Mouse (Mus musculus) cerebellum, postnatal 25 days (tissue): ENCODE measurements at regions not wholly inside any gene's neighbourhood (a gene's known extent, or its start where the extent isn't known, plus 50 kb on each side); places are given as distances from the start of the nearest gene placed in this dataset.
A peak's percentile ranks its signal among the peaks of the same experiment; 100 is the strongest.

Source experiments
- DNase-seq, 2 experiments: peaks; one replicate each; pipeline ENCODE4 v3.0.0; 2021; ENCODE audit warnings: mixed read lengths in 2 of 2

DNA sequence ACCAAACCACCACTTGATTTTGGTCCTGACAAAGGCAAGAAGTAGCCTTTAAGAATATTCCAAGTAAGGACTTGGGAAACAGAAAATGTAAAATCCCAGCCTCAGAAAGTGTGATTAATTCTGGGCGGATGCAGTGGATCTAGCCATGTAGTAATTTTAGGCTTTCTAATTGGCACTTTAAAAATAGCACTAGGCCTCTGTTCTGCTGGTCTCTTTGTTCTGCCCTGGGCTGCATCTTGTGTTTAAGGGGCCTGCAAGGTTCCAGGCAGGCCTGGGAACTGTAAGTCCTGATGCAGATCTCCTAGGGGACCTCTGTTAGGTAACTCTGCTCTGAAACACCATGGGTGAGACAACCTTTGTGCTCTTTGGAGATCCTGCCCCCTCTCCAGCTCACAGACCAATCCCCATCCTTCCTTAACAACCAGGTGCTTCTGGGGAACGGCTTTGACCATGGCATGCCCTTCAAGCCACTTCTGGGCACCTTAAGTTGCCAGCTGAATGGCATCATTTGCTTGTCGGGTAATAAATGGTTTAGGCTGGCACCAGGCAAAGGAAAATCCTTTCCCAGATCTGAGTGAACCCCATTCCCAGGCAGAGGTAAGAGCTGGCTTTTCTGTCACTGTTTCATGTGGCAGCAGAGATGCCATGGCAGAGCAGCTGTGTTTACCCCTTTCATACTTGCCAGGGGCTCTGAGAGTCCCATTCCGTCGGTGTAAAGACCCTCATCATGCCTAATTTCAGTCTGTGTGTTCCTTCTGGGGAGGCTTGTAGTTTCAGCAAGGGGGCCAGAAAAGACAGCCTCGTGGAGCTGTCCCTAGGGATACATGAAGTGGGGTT lies 115.3 kb upstream of the Peli2 start:
- DNase-seq: no peak

DNA sequence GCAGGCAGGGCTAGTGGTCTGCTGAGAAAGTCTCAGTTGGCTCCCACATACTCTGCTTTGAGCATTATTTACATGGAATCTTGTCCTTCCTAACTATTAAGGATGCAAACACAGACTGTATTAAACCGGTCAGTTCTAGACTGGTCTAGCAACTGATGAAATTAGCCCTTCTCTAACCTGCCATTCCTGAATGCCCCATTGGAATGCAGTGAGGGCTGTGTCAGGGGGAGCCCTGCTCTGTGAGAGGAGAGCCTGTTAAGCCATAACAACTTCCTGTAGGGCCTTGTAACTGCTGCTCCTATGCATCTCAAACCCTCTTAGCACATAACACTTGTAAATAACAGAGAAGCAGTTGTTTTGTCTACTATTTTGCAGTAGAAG lies 114.7 kb upstream of the Peli2 start:
- DNase-seq: no peak

DNA sequence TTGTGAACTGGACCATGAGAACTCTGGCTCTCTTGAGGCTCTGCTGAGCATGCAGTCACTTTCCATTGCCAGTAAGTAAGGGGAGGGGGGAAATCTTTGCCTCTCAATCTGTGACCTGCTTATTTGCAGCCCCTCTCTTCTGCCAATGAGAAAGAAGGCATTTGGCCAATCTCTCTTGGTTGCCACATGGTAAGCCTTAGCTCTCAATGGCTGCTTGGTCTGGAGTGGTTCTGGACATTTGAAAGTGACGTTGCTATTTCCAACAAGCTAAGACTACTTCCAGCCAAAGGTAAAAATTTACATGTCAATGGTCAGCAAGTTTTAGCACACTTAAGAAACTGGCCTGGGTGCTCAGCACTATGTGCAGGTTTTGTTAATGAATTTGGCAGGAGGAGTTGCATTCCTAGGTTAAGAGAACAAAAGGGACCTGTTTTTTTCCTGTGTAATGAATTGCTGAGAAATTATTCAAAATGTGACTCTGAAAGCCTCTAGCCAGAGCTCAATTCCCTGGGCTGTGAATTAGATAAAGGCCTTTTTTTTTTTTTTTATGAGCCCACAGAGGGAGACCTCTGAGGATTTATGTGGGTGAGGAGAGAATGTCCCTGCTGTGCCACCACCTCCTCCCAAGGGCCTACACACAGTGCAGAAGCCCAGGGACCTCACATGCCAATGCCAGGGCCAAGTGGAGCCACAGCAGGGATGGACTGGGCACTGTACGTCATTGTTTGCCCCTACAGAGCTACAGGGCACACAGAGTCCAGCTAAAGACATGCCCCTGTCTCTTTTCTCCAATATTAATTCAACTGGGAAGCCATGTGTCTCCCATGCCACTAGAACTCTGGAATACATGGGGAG lies 108.0 kb upstream of the Peli2 start:
- DNase-seq: no peak

DNA sequence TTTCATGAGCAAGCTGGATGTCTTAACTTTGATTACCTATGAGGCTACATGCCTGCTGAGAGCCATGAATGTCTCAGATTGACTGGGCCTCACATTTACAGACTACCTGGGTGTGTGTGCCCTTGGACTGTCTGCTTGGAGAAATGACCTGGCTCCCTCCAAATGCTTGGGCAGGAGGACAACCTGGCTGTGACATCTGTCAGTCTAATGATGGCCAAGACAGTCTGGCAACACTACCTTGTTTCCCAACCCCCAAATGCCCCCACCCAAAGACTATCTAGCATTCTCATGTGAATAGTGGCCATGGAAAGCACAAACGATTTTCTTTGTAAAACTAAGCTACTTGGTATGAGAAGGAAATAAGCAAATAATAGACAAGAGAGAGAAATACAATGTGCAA lies 107.2 kb upstream of the Peli2 start:
- peak; percentile 50 to 56 for DNase-seq

DNA sequence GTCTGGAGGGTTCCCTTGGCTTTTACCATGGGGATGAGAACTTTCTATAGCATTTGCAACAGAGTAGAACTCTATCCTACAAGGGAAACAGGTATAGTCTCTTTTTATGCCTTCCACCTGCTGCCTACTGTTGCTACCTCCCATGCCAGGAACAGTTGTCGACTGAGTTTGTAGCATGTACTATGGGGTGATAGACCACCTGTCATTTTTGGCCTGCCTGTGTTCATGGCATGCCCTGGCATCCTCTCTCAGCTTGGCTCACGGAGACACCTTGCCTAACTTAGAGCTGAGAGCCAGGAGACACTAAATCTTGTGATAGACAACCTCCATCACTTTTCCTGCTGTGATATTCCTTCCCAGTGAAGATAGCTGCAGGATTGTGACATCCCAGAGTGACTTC lies 105.8 kb upstream of the Peli2 start:
- no peak for DNase-seq

DNA sequence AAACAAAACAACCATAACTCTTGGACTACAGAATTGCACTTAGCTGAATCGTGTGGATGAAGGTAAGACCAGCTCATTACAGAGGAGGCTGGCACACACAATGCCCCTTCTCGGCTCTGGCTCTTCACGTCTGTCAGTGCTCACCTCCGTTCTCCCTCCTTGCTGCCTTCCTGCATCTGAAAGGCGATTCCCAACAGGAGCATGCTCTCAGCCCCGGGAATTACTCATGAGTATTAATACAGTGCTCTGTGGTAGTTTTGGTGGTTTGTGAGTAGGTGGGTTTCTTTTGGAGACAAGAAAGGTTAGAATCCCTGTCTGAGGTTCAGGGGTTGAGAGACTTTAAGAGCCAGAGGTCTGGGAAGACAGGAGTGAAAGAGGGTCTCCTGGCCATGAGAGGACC lies 102.7 kb upstream of the Peli2 start:
- DNase-seq: no peak

DNA sequence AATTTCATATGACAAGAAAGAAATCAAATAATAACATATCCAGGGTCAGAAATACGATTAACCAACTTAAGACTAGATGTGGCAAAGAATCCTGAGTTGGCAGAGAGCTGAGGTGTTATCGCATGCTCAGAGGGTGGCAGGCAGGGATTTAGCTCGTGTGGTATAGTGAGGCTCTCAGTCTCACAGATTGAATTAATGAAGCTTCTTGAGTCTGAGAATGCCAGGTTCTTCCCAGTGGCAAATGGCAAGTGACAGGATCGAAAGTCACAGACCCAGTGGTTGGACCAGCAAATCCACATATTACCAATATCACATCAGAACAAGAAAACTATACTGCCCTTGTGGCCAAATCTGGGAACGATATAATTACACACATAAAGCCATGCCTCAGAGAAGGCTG lies 101.3 kb upstream of the Peli2 start:
- DNase-seq: no peak

DNA sequence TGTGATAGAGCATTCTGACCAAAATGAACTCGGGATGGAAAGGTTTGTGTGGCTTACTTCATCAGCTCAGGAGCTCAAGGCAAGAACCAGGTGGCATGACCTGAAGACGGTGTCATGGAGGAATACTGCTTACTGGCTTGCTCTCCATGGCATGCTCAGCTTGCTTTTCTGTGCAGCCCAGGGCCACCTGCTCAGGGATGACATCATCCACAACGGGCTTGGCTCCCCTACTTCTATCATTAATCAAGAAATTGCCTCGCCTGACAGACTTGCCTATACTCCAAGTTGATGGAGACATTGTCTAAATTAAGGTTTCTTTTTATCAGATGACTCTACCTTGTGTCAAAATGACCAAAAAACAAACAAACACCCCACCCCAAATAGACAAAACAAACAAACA lies 98.4 kb upstream of the Peli2 start:
- DNase-seq: no peak

DNA sequence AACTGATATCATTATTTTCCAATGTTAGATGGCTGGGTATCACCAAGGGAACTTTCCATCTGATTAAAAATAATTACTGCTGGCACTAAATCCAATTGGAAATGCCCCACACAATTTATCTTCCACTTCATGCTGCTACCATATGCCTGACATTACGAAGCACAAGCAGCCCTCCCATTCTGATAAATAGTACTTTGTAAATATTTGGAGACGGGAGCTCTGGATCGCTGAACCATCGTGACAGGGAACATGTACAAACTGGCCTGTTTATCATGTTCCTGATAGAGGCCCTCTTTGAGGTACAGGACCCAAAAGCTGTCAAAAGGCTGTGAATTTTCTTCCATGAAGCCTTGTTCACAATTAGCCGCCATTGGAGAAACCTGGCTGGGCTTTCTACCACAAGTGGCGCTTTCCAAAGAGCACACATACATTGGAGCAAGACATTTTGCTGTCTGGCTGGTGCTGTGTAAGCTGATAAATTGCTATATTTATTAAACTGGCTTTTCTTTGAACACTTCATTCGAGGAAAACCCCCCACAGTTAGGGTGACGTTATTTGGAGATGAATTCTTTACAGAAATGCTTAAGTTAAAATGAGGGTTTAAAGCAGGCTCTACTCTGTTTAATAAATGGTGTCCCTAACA lies 96.5 kb upstream of the Peli2 start:
- DNase-seq: no peak

DNA sequence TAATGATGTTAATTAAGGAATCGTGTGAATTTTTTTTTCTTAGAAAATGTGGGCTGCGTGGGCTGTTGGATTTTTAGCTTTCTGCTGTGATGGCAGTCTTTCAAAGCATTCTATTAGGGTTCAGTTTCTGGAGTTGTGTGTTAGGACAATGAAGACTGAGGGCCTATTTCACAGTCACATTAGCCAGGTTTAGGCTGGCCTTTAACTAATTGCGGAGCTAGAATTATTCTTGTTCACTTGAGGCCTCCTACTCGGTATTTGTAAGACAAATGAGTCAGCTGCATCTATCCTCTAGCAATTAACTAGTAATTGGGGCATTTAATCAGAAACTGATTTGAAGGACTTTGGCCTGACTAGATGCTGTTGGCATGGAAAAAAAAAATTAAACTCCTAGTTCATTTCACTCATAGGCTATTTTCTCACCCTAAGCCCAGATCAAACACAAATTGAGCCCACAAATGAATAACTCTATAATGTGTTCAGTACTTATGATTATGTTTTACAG lies 81.3 kb upstream of the Peli2 start:
- no peak for DNase-seq

DNA sequence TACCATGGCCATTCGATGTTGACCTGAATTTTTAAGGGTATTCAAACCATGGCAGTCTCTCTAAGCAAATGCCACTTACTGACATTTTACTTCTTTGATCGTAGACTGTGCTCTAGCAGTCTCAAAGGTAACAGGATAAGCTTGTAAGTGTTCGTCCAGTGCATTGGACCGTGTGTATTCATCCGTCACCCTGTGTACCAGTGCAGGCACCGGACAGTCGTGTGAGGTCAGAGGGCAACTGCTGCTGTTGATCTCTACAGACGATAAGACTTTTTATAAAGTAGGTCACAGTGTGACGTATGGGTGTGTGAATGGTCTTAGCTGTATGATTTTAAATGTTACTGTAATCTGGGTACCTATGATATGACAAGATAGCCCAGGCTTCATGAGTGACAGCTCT lies 74.5 kb upstream of the Peli2 start:
- DNase-seq: no peak

DNA sequence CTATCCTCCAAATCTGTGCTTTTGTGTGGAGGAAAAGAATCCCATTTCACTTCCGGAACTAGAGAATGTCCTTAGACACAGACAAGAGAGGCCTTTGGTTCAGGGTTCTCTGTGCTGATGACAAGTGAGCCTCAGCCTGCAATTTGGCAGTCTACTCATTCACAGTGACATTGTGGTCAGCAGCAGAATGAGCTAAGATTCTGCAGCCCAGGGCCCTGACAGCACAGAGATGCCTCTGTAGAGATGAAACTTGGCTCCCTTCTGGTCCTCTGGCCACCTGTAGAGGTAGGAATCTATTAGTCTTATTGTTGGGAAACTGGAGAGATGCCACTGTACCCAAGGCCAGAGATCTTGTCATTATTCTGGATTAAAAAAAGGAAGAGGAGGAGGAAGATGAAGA lies 73.8 kb upstream of the Peli2 start:
- DNase-seq: no peak

DNA sequence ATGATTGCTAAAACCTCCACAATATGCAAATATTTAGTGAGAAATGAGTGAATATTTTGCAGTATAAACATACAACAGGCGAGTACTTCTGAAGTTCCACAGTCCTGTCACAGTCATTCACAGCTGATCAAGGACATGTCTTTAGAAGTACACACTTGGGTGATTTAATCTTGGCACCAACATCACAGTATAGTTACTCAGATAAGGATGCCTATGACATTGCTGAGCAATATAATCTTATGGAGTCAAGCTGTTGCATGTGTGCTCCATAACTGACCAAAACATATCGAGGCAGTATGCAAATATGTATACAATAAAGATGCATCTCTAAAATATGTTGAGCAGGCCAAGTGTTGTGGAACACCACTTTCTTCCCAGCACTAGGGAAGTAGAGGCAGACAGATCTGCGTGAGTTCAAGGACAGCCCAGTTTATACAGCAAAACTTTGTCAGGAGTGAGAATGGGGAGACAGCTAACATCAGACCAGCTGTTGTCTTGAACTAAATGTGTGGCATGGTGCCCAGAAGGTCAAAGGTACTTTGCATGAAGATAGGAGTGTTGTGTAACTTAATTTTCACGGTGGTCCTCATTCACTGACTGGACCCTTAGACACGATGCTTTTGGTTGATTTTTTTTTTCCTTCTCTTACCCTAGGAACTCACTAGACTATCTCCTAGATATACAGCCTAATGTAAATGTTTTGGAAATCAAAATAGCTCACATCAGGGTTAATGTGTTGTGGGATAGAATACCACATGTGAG lies 70.7 kb upstream of the Peli2 start:
- no peak for DNase-seq

DNA sequence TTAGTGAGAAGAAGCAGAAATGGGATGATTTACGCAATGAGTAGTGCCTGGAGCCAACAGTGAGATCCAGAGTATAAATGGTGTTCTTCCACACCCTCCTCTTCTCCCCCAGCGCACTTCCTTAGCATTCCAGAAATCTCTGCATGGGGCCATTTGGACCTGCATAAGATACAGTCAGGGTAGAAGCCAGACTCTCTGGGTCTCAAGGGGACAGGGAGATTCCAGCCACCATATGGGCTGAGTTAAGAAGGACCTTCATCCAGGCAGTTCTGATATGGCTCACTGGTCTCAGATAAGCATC lies 70.2 kb upstream of the Peli2 start:
- no peak for DNase-seq

DNA sequence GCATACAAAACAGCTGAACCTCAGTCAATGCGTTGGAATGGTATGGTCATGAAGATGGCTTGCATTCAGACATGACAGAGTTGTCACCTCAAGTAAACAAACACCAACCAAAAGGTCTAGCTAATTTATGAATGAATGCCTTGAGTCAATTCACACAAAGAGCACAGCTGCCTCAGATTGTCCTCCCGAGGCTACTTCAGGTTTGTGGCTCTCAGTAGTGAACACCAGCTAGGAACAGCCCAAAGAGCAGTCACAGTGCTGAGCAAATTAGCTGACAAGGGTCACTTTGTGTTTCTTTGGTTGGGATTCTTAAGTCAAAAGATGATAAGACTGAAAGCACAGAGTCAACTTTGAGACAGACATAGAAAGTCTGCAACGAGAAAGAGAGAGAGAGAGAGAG lies 68.7 kb upstream of the Peli2 start:
- no peak for DNase-seq

DNA sequence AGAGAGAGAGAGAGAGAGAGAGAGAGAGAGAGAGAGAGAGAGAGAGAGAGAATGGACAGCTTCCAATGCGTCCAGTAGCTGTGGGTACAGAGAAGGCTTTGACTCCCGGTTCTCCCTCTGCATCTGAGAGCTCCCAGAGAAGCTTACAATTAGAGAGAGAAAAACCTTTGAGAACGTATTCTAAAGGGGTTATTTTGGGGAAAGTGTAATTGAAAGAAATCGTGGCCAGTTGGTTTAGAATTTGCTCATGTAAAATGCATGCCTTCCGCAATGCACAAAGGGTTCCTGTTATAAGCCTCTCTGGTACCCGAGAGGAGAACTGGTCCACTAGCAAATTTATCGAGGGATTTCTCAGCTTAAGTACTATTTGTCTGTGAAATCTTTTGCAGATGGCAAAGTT lies 68.2 kb upstream of the Peli2 start:
- DNase-seq: no peak

DNA sequence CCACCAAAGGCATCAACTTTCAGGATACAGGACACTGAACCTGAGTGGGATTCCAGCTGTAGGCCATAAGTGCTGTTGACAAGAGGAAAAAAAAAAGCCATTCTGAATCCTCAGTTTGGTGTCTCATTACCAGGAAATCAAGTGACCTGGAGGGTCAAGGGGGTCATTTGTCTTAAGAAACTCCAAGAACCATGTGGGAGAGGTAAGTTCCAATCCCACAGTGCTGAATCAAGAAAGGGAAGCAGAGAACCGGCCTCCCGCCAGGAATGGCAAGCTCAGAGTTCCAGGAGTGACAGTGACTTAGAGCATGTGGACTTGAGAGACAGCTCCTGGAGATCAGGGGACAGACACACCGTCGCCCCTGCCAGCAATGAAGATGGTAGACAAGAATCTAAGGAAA lies 67.5 kb upstream of the Peli2 start:
- no peak for DNase-seq

DNA sequence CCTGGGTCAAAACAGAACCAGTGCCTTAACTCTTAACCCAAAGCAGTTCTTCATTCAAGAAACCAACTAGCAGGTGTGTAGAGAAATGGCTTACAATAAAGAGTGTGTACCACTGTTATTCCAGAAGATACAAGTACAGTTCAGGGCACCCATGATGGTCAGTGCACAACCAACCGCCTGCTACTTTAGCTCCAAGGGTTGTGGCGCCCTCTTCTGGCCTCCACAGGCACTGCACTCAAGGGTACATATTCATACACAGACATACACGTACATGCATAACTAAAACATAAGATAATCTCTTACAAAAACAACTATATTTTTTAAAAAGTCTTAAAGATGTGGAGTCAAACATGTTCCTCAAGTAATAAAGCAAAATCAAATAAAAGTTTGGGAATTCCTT lies 65.9 kb upstream of the Peli2 start:
- DNase-seq: no peak

DNA sequence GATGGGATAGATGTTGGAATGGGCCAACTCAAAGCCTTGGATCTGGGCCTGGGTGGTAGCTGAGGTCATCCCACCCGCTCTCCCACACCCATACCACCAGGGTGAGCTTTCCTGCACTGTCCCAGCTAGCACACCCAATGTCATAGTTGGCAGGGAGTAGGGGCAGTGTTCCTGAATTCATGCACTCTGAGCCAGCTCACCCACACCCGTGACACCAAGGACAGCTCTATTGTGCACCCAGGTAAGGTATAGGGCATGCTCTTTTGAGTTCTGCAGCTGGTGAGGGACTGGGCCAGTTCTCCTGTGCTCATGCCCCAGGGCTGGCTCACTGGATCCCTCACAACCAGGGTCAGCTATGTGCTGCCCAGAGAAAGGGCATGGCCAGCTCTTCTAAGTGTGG lies 64.8 kb upstream of the Peli2 start:
- DNase-seq: no peak

DNA sequence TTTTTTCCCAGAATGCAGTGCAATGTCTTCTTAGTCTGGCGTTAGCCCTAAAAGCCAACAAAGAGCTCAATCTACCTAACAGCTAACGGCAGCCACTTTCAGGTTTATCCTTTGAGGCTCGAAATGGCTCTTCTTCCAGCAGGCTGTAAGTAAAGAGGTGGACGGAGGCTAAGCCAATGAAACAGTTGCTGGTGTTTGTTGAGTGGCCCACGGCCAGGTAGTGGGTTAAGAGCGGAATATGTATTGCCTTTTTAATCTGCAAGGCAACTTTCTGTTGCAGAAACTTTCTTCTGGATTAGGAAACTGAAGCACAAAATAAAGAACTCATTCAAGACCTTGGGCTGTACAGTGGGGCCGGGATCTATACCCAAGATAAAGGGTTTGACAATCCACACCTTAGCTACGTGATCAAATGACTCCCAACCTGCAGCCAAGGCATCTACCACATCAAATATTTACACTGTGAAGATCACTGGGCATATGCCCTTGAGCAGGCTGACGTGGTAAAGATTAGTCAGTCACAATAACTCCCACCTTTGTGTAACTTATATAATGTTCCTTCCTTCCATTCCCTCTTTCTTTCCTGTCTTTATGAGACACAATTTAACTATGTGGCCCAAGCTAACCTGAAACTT lies 62.3 kb upstream of the Peli2 start:
- no peak for DNase-seq

DNA sequence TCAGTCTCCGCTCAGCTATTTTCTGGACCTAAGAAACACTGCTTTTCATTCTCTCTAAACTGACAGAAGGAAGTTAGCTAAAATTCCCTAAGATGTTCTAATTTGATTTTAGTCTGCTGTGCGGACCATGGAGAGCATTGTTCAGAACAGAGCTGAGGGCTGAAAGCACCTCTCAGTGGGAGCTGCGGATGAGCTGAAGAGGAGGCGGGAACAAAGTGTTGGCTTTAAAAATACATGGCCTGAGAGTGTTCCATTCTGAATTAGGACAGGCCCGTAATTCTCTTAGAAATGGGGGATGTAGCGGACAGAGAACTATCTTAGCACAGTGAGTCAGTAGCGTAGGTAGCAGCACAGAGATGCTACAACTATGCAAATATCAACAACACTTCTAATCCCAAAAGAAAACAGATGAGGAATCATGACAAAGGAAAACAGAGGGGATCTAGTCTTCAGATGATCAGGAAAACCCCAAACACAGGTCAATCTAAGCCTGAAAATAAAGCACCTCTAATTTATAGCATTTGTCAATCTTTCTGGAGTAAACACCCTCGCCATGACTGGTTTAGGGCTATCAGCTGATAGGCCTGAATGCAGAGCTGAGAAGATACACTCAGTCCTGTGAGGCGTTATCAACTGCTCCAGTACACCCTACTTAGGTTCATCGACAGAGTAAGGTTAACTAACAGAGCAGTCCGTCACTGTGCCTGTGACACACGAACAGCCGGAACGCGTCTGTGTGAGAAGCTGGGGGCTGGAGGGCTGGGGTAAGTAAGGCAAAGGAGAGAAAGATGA lies 60.8 kb upstream of the Peli2 start:
- DNase-seq: no peak

DNA sequence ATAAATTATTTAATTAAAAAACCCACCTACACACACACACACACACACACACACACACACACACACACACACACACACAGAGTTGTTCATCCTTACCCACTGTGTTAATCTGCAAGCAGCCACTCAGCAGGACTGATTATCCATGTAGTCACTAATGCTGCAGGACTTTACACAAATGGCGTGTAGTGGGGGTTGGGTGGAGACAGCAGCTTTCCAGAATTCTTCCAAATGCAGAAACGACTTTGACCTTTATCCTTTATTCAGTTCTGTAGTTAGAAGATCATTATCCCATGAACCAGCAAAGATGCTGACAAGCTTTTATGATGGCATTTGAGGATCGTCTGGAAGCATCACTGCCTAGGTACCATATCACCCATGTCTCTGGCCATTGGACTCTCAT lies 52.0 kb upstream of the Peli2 start:
- no peak for DNase-seq
